Mouse (Mus musculus) left cerebral cortex, adult 18-20 months (tissue): ENCODE results near the gene Olfr157. TPM values are rescaled to one million over a fixed set of nuclear protein-coding genes. Genes with fewer than 3 reads are reported as not detected.
"Not testable (repeated sequence)": the region's sequence is repeated elsewhere in the genome, so short reads cannot be mapped to it uniquely, and the experiment has no call there.

Experiments
- DNase-seq, 2 experiments: peaks; one replicate each; pipeline ENCODE4 v3.0.0; 2021 to 2022; ENCODE audit warnings: low spot score in 2 of 2, mixed read lengths in 1 of 2
- total RNA-seq, 2 experiments: library from RNA; stranded (reverse); gene quantifications; 2 replicates each; pipeline ENCODE4 v1.2.3; 2021

Gene Olfr157
- total RNA-seq, 2 experiments from 2014 or later = not detected

DNA sequence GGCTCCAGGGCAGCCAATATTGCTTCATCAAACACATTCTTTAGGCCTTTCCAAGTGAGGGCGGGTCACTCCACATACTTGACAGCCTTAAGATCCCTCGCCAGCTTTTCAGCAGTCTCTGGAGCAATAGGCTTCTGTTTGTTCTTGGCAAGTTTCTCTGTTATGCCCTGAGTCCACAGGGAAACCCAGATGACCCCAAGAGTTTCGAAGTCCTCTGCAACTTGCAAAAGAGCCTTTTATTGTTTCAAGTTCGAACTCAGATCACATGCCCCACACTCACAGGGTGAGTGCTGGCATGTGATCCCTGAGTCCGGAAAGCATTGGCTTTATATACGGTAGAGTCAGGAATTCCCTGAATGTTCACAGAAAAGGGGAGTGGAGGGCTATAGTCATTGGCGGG lies 41.1 kb downstream of the Olfr157 start:
- DNase-seq = no peak

DNA sequence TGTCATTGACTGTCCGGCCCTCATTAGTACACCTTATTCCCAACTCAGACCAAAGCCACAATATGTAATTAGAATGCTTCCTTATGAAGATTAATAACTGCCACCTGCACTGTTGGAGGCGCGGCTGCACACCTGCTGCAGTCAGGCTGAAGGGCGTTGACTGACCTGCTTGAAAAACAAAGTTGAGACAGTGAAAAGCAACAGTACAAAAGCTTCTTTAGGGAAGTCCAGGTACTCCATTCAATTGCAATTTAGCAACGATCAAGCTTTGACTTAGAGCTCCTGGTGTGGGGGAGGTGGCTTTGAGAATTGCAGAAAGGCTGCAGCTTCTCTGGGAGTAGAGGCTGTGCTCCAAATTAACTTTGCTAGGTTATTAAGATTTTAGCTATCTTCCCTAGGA lies 44.2 kb downstream of the Olfr157 start:
- not testable (repeated sequence) for DNase-seq

DNA sequence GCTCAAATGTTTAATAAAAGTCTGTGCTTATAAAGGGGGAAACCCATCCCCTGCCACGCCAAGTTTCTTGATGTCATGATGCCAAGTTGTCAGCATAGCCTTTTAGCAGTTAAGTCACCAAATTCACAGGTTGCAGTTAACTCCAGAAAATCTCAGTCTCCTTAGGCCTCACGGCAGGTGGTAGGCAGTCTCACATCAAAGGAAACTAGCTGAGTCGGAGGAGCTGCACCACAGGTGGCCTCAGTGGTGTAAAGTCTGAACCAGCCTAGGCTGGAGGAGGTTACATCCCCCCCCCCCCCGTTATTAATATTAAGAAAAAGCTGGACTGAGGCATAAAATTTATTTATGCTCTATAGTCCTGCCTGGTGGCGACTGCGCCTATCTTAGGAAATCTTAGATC lies 44.7 kb downstream of the Olfr157 start:
- DNase-seq = no peak

Other genes with a start within 250 kb of the Olfr157 start
- gene Npr2, start 208.3 kb downstream of the Olfr157 start, total RNA-seq = 10 to 100 TPM; 47.5 to 48.4 TPM
- 1 to 10 TPM in 1 of 2 experiments, under 1 TPM in 1; 0.87 to 2.1 TPM for gene Spag8, start 186.6 kb downstream of the Olfr157 start, total RNA-seq
- 10 to 100 TPM; 34.1 to 40.5 TPM for gene Hint2, start 183.7 kb downstream of the Olfr157 start, total RNA-seq
- 10 to 100 TPM; 57.7 to 64.8 TPM for gene Tmem8b, start 171.2 kb downstream of the Olfr157 start, total RNA-seq
- 1 to 10 TPM; 1.6 to 1.7 TPM for gene Fam221b, start 171.1 kb downstream of the Olfr157 start, total RNA-seq
- not detected for gene Olfr70, start 139.4 kb downstream of the Olfr157 start, total RNA-seq
- under 1 TPM in 1 of 2 experiments, not detected in 1; 0.12 TPM for gene Olfr71, start 129.9 kb downstream of the Olfr157 start, total RNA-seq
- gene Hrct1, start 113.0 kb downstream of the Olfr157 start, total RNA-seq = 1 to 10 TPM in 1 of 2 experiments, under 1 TPM in 1; 0.61 to 1.5 TPM
- 1 to 10 TPM in 1 of 2 experiments, under 1 TPM in 1; 0.44 to 1.1 TPM for gene Spaar, start 110.2 kb downstream of the Olfr157 start, total RNA-seq
- gene Olfr159, start 69.2 kb downstream of the Olfr157 start, total RNA-seq = not detected
- not detected for gene Olfr156, start 16.3 kb downstream of the Olfr157 start, total RNA-seq
- not detected for gene Olfr155, start 11.4 kb upstream of the Olfr157 start, total RNA-seq
- gene Reck, start 35.3 kb upstream of the Olfr157 start, total RNA-seq = 1 to 10 TPM; 6.5 to 8.3 TPM
- gene Glipr2, start 117.2 kb upstream of the Olfr157 start, total RNA-seq = 1 to 10 TPM; 3.1 to 4.1 TPM
- not detected for gene Ccin, start 143.3 kb upstream of the Olfr157 start, total RNA-seq
- 100 to 1,000 TPM; 291 to 294 TPM for gene Clta, start 164.3 kb upstream of the Olfr157 start, total RNA-seq
- 10 to 100 TPM; 45.3 to 54.3 TPM for gene Gne, start 244.0 kb upstream of the Olfr157 start, total RNA-seq